Mouse (Mus musculus) kidney, adult 2 months (tissue): Measurements from ENCODE around the gene Polr1e.

Experiments used
- CTCF ChIP-seq: fragments of 200-500 bp; conservative IDR thresholded peaks from 2 replicates; pipeline ENCODE4 v1.5.1; 2011; ENCODE audit warnings: low read depth, mild to moderate bottlenecking, control low read depth, low read length, moderate library complexity, mixed read lengths; ENCODE audit not compliant: insufficient read depth, insufficient read length
- POLR2A ChIP-seq: fragments of 200-500 bp; IDR thresholded peaks from one replicate; pipeline ENCODE4 v1.6.1; 2011; ENCODE audit warnings: low read depth, low read length, control low read depth

- TF ChIP-seq CTCF = no peak
- TF ChIP-seq POLR2A = no peak
Observed at GRCm38 (mm10) chr4:45040795-45041194, 22.4 kb downstream of the Polr1e start.
